Mouse (Mus musculus) bone marrow, adult 2 months (tissue): ENCODE results near the gene Olfr221. TPM values are rescaled to one million over a fixed set of nuclear protein-coding genes. Genes with fewer than 3 reads are reported as not detected.

ENCODE experiments used
- H3K27ac ChIP-seq: fragments of 200-500 bp; 2 replicates; pipeline ENCODE4 v1.5.1; 2012; ENCODE audit warnings: low read depth, mild to moderate bottlenecking, control low read depth, inconsistent platforms, low read length; ENCODE audit not compliant: control insufficient read depth, poor library complexity, insufficient read depth
- H3K4me1 ChIP-seq: fragments of 200-500 bp; 2 replicates; pipeline ENCODE4 v1.6.1; 2011; ENCODE audit warnings: low read length; ENCODE audit not compliant: control insufficient read depth, insufficient read depth
- H3K4me3 ChIP-seq: fragments of 200-500 bp; replicated peaks from 2 replicates; pipeline ENCODE3; 2011; ENCODE audit warnings: mild to moderate bottlenecking, low read depth, low read length, control low read depth; ENCODE audit not compliant: control insufficient read depth
- CTCF ChIP-seq: fragments of 200-500 bp; IDR thresholded peaks from 2 replicates; pipeline ENCODE4 v1.5.1; 2011; ENCODE audit warnings: low read length, control low read depth; ENCODE audit not compliant: control insufficient read depth, insufficient read depth
- POLR2A ChIP-seq: fragments of 200-500 bp; IDR thresholded peaks from 2 replicates; pipeline ENCODE4 v1.6.1; 2011; ENCODE audit warnings: low read depth, mild to moderate bottlenecking, control low read depth, low read length, borderline replicate concordance; ENCODE audit not compliant: control insufficient read depth
- WGBS: fragments of 180-500 bp; shearing (Covaris S2); methylation state at CpG from one replicate; pipeline ENCODE4 v1.1.7; 2018; 5-methylcytosine and 5-hydroxymethylcytosine counted together
- polyA plus RNA-seq: library from polyadenylated mRNA; stranded (reverse); fragments of >200 nt; gene quantifications from 2 replicates; pipeline ENCODE4 v1.2.4, GENCODE M21; 2011; ENCODE audit warnings: low replicate concordance; ENCODE audit not compliant: missing spikeins, insufficient read depth, insufficient read length

Gene Olfr221
- polyA plus RNA-seq, 1 experiment: not detected

GRCm38 (mm10) chr14:52021568-52022212 lies 20.6 kb downstream of the Olfr221 start:
- 80% methylated on average over 8 of the region's 8 CpGs for WGBS
- Histone ChIP-seq H3K4me1 (peaks cover 1% of the 10 kb centered on the region; the same call in 1 of the 2 replicates), H3K27ac (peak overlapping the region; percentile 37; the same call in 1 of the 2 replicates), H3K4me3 (no peak overlapping the region)
- TF ChIP-seq POLR2A: no peak
- no peak for TF ChIP-seq CTCF

GRCm38 (mm10) chr14:52021138-52021529 lies 21.1 kb downstream of the Olfr221 start:
- Histone ChIP-seq H3K4me3 (no peak overlapping the region), H3K4me1 (peaks cover 1% of the 10 kb centered on the region; the same call in 1 of the 2 replicates), H3K27ac (no peak overlapping the region)
- TF ChIP-seq CTCF (no peak), POLR2A (no peak)
- 81% methylated on average over 4 of the region's 4 CpGs for WGBS

- Histone ChIP-seq H3K4me3 (peak within 1 kb of the TSS; percentile 82), H3K27ac (peak within 1 kb of the TSS; percentile 93), H3K4me1 (peaks cover 1% of the 10 kb centered on the region; the same call in 1 of the 2 replicates)
- 16% methylated on average over 15 of the region's 15 CpGs for WGBS
- TF ChIP-seq CTCF (peak; percentile 69), POLR2A (peak; percentile 90)
Observed at GRCm38 (mm10) chr14:52020486-52021137, 21.6 kb downstream of the Olfr221 start, which contains the start of gene Zfp219. Gene Zfp219, minus strand, starts transcription at chr14:52020733.

- under 1% methylated on average over 74 of the region's 74 CpGs for WGBS
- Histone ChIP-seq H3K4me1 (peaks cover 1% of the 10 kb centered on the region; the same call in 1 of the 2 replicates), H3K27ac (peak overlapping the region; percentile 93), H3K4me3 (peak overlapping the region; percentile 82)
- TF ChIP-seq POLR2A (peak; percentile 82; the same call in 1 of the 2 replicates), CTCF (peak; percentile 70)
Observed at GRCm38 (mm10) chr14:52019590-52020340, 22.5 kb downstream of the Olfr221 start.

- Histone ChIP-seq H3K4me3 (peak overlapping the region; percentile 82), H3K4me1 (peaks cover 1% of the 10 kb centered on the region; the same call in 1 of the 2 replicates), H3K27ac (peak overlapping the region; percentile 93)
- TF ChIP-seq CTCF: peak; percentile 52
- TF ChIP-seq POLR2A: no peak
- WGBS: 18% methylated on average over 12 of the region's 12 CpGs
Observed at GRCm38 (mm10) chr14:52019051-52019589, 23.1 kb downstream of the Olfr221 start.

GRCm38 (mm10) chr14:52018248-52019050 lies 23.8 kb downstream of the Olfr221 start:
- H3K27ac ChIP-seq: no peak overlapping the region
- WGBS: 84% methylated on average over 15 of the region's 15 CpGs
- H3K4me3 ChIP-seq: no peak overlapping the region
- TF ChIP-seq CTCF: no peak
- peaks cover 1% of the 10 kb centered on the region; the same call in 1 of the 2 replicates for H3K4me1 ChIP-seq

GRCm38 (mm10) chr14:52017662-52018061 lies 24.6 kb downstream of the Olfr221 start:
- Histone ChIP-seq H3K4me3 (no peak overlapping the region), H3K4me1 (peaks cover 1% of the 10 kb centered on the region; the same call in 1 of the 2 replicates), H3K27ac (no peak overlapping the region)
- no peak for TF ChIP-seq CTCF
- no peak for TF ChIP-seq POLR2A
- WGBS: 83% methylated on average over 4 of the region's 4 CpGs
